Mouse (Mus musculus): ENCODE data around the gene Mks1.

The Mks1 gene

GRCm38 (mm10) chr11:87875436-87875835 lies 22.4 kb downstream of the Mks1 start, which contains the start of gene Epx:
TSS of gene Epx (minus strand) at chr11:87875536.
- 85% methylated on average over 6 of the region's 6 CpGs for WGBS

GRCm38 (mm10) chr11:87879826-87880225 lies 26.8 kb downstream of the Mks1 start:
- 74% methylated on average over 9 of the region's 9 CpGs for WGBS

- 76% methylated on average over 4 of the region's 4 CpGs for WGBS
Measured at GRCm38 (mm10) chr11:87881714-87882113, 28.7 kb downstream of the Mks1 start.

GRCm38 (mm10) chr11:87883493-87883892 lies 30.5 kb downstream of the Mks1 start:
- 45% methylated on average over 5 of the region's 5 CpGs for WGBS

GRCm38 (mm10) chr11:87884856-87885255 lies 31.8 kb downstream of the Mks1 start:
- 82% methylated on average over 5 of the region's 5 CpGs for WGBS

- 91% methylated on average over 6 of the region's 6 CpGs for WGBS
Measured at GRCm38 (mm10) chr11:87892168-87892567, 39.2 kb downstream of the Mks1 start, which contains the start of gene Olfr462. TSS of gene Olfr462 (minus strand) at chr11:87892268.

GRCm38 (mm10) chr11:87897287-87897686 lies 44.3 kb downstream of the Mks1 start, which contains the start of gene Olfr463:
TSS of gene Olfr463 (minus strand) at chr11:87897387.

GRCm38 (mm10) chr11:87904331-87904730 lies 51.3 kb downstream of the Mks1 start:
- 80% methylated on average over 3 of the region's 3 CpGs for WGBS
